Mouse (Mus musculus) intestine, embryonic 15.5 days (tissue): ENCODE data around the gene Ticam1. TPM values are rescaled to one million over a fixed set of nuclear protein-coding genes. Genes with fewer than 3 reads are reported as not detected.

Source experiments
- ATAC-seq: fragments of 200-750 bp; cut with Nextera tagmentation; 2 replicates; pipeline ENCODE4 v1.8.0; 2017; ENCODE audit warnings: moderate TSS enrichment, moderate library complexity
- H3K27ac ChIP-seq: fragments of 300-500 bp; sonication (generic); 2 replicates; pipeline ENCODE4 v1.5.1; 2015; ENCODE audit warnings: mild to moderate bottlenecking, inconsistent platforms
- H3K27me3 ChIP-seq: fragments of 300-500 bp; sonication (generic); replicated peaks from 2 replicates; pipeline ENCODE4 v1.6.1; 2015; ENCODE audit warnings: inconsistent platforms
- H3K36me3 ChIP-seq: fragments of 300-500 bp; sonication (generic); 2 replicates; pipeline ENCODE4 v1.6.1; 2015; ENCODE audit warnings: inconsistent platforms
- H3K4me1 ChIP-seq: fragments of 300-500 bp; sonication (generic); replicated peaks from 2 replicates; pipeline ENCODE4 v1.6.1; 2015; ENCODE audit warnings: inconsistent platforms
- H3K4me2 ChIP-seq: fragments of 300-500 bp; sonication (generic); replicated peaks from 2 replicates; pipeline ENCODE4 v1.6.1; 2015; ENCODE audit warnings: mild to moderate bottlenecking, inconsistent platforms
- H3K4me3 ChIP-seq: fragments of 300-500 bp; sonication (generic); replicated peaks from 2 replicates; pipeline ENCODE4 v1.5.1; 2015; ENCODE audit warnings: inconsistent platforms
- H3K9ac ChIP-seq: fragments of 300-500 bp; sonication (generic); 2 replicates; pipeline ENCODE4 v1.6.1; 2015; ENCODE audit warnings: inconsistent platforms
- H3K9me3 ChIP-seq: fragments of 300-500 bp; sonication (generic); 2 replicates; pipeline ENCODE4 v1.6.1; 2016; ENCODE audit warnings: inconsistent platforms
- WGBS: fragments of 180-500 bp; shearing (Covaris S2); methylation state at CpG from one replicate; pipeline ENCODE4 v1.1.7; 2015; 5-methylcytosine and 5-hydroxymethylcytosine counted together
- polyA plus RNA-seq: library from polyadenylated mRNA; unstranded; fragments of >200 nt; fragmentation: Nextera tagmentation; extraction: Ambion mirVana; gene quantifications from 2 replicates; pipeline ENCODE4 v1.2.1, GENCODE M21; 2015

Gene Ticam1
- polyA plus RNA-seq, 1 experiment from 2014 or later: 11.3 TPM

- peak; percentile 16 for ATAC-seq
- Histone ChIP-seq H3K27me3 (no peaks in the 10 kb centered on the region), H3K9ac (peak overlapping the region; percentile 67; the same call in 1 of the 2 replicates), H3K4me1 (peaks cover 36% of the 10 kb centered on the region), H3K4me3 (peak overlapping the region; percentile 71; the same call in 1 of the 2 replicates), H3K27ac (peak overlapping the region; percentile 92), H3K9me3 (no peaks in the 10 kb centered on the region), H3K36me3 (peaks cover 2% of the 10 kb centered on the region; the same call in 1 of the 2 replicates), H3K4me2 (peak overlapping the region; percentile 95)
- WGBS: 23% methylated on average over 13 of the region's 13 CpGs
Observed at GRCm38 (mm10) chr17:56302363-56302996, 25.9 kb upstream of the Ticam1 start.

GRCm38 (mm10) chr17:56300186-56300585 lies 23.6 kb upstream of the Ticam1 start, which contains the start of gene Arrdc5:
TSS of gene Arrdc5 (minus strand) at chr17:56300286.
- H3K4me3 ChIP-seq: no peak within 1 kb of the TSS
- no peaks in the 10 kb centered on the region for H3K36me3 ChIP-seq
- no peak for ATAC-seq
- H3K4me1 ChIP-seq: peaks cover 15% of the 10 kb centered on the region
- H3K9me3 ChIP-seq: no peaks in the 10 kb centered on the region
- H3K27me3 ChIP-seq: no peaks in the 10 kb centered on the region
- no peak within 1 kb of the TSS for H3K4me2 ChIP-seq
- no peak within 1 kb of the TSS for H3K27ac ChIP-seq
- no peak within 1 kb of the TSS for H3K9ac ChIP-seq
- WGBS: 92% methylated on average over 9 of the region's 9 CpGs

GRCm38 (mm10) chr17:56298238-56298637 lies 21.7 kb upstream of the Ticam1 start:
- H3K27ac ChIP-seq: no peak overlapping the region
- no peaks in the 10 kb centered on the region for H3K27me3 ChIP-seq
- H3K4me2 ChIP-seq: no peak overlapping the region
- no peaks in the 10 kb centered on the region for H3K9me3 ChIP-seq
- no peak overlapping the region for H3K9ac ChIP-seq
- no peak for ATAC-seq
- WGBS: 91% methylated on average over 1 of the region's 1 CpGs
- H3K4me1 ChIP-seq: peaks cover 9% of the 10 kb centered on the region
- no peak overlapping the region for H3K4me3 ChIP-seq
- no peaks in the 10 kb centered on the region for H3K36me3 ChIP-seq

GRCm38 (mm10) chr17:56296201-56296600 lies 19.6 kb upstream of the Ticam1 start:
- WGBS: 44% methylated on average over 1 of the region's 1 CpGs
- Histone ChIP-seq H3K4me3 (no peak overlapping the region), H3K9me3 (no peaks in the 10 kb centered on the region), H3K27me3 (no peaks in the 10 kb centered on the region), H3K4me1 (peaks cover 4% of the 10 kb centered on the region), H3K36me3 (no peaks in the 10 kb centered on the region), H3K4me2 (no peak overlapping the region), H3K27ac (no peak overlapping the region), H3K9ac (no peak overlapping the region)
- ATAC-seq: no peak

- H3K9me3 ChIP-seq: no peaks in the 10 kb centered on the region
Observed at GRCm38 (mm10) chr17:56294241-56294640, 17.7 kb upstream of the Ticam1 start.

GRCm38 (mm10) chr17:56293291-56293690 lies 16.7 kb upstream of the Ticam1 start:
- Histone ChIP-seq H3K4me3 (no peak overlapping the region), H3K27ac (no peak overlapping the region), H3K36me3 (no peaks in the 10 kb centered on the region), H3K27me3 (no peaks in the 10 kb centered on the region), H3K4me1 (peaks cover 22% of the 10 kb centered on the region), H3K9ac (no peak overlapping the region), H3K9me3 (no peaks in the 10 kb centered on the region), H3K4me2 (no peak overlapping the region)
- ATAC-seq: no peak
- WGBS: 77% methylated on average over 1 of the region's 1 CpGs

More at GRCm38 (mm10) chr17:56294241-56294640, 17.7 kb upstream of the Ticam1 start:
- Histone ChIP-seq H3K27ac (no peak overlapping the region), H3K27me3 (no peaks in the 10 kb centered on the region), H3K4me2 (no peak overlapping the region), H3K4me3 (no peak overlapping the region), H3K9ac (no peak overlapping the region), H3K4me1 (peaks cover 12% of the 10 kb centered on the region), H3K36me3 (no peaks in the 10 kb centered on the region)
- WGBS: 89% methylated on average over 19 of the region's 19 CpGs
- no peak for ATAC-seq

GRCm38 (mm10) chr17:56292531-56293222 lies 16.1 kb upstream of the Ticam1 start, which contains the start of gene Plin3:
TSS of gene Plin3 (minus strand) at chr17:56292873.
- Histone ChIP-seq H3K27me3 (no peaks in the 10 kb centered on the region), H3K4me2 (no peak within 1 kb of the TSS), H3K36me3 (no peaks in the 10 kb centered on the region), H3K4me1 (peaks cover 28% of the 10 kb centered on the region), H3K9me3 (no peaks in the 10 kb centered on the region), H3K4me3 (no peak within 1 kb of the TSS), H3K27ac (peak within 1 kb of the TSS; percentile 95; the same call in 1 of the 2 replicates), H3K9ac (no peak within 1 kb of the TSS)
- 93% methylated on average over 4 of the region's 4 CpGs for WGBS
- ATAC-seq: no peak

GRCm38 (mm10) chr17:56291826-56292475 lies 15.4 kb upstream of the Ticam1 start:
- H3K4me1 ChIP-seq: peaks cover 33% of the 10 kb centered on the region
- H3K9ac ChIP-seq: no peak overlapping the region
- WGBS: 82% methylated on average over 7 of the region's 7 CpGs
- no peak for ATAC-seq
- H3K27ac ChIP-seq: peak overlapping the region; percentile 95; the same call in 1 of the 2 replicates
- no peak overlapping the region for H3K4me2 ChIP-seq
- no peaks in the 10 kb centered on the region for H3K27me3 ChIP-seq
- peaks cover 1% of the 10 kb centered on the region; the same call in 1 of the 2 replicates for H3K36me3 ChIP-seq
- H3K9me3 ChIP-seq: no peaks in the 10 kb centered on the region
- no peak overlapping the region for H3K4me3 ChIP-seq

- Histone ChIP-seq H3K36me3 (peaks cover 8% of the 10 kb centered on the region), H3K4me1 (peaks cover 37% of the 10 kb centered on the region), H3K4me3 (peak overlapping the region; percentile 51), H3K4me2 (peak overlapping the region; percentile 79), H3K9ac (peak overlapping the region; percentile 35; the same call in 1 of the 2 replicates), H3K9me3 (no peaks in the 10 kb centered on the region), H3K27me3 (no peaks in the 10 kb centered on the region), H3K27ac (peak overlapping the region; percentile 95)
- WGBS: under 1% methylated on average over 16 of the region's 16 CpGs
- peak; percentile 84 for ATAC-seq
Observed at GRCm38 (mm10) chr17:56291171-56291511, 14.6 kb upstream of the Ticam1 start.

GRCm38 (mm10) chr17:56290388-56291170 lies 14.0 kb upstream of the Ticam1 start:
- H3K4me1 ChIP-seq: peaks cover 37% of the 10 kb centered on the region
- 2% methylated on average over 17 of the region's 17 CpGs for WGBS
- ATAC-seq: peak; percentile 89

GRCm38 (mm10) chr17:56289371-56290331 lies 13.1 kb upstream of the Ticam1 start:
- Histone ChIP-seq H3K27ac (peak overlapping the region; percentile 95), H3K4me1 (peaks cover 37% of the 10 kb centered on the region), H3K4me3 (peak overlapping the region; percentile 51), H3K4me2 (peak overlapping the region; percentile 79), H3K9me3 (no peaks in the 10 kb centered on the region), H3K27me3 (no peaks in the 10 kb centered on the region), H3K9ac (peak overlapping the region; percentile 62), H3K36me3 (peaks cover 22% of the 10 kb centered on the region)
- peak; percentile 20 for ATAC-seq
- WGBS: 4% methylated on average over 23 of the region's 23 CpGs

More at GRCm38 (mm10) chr17:56290388-56291170, 14.0 kb upstream of the Ticam1 start:
- peak overlapping the region; percentile 79 for H3K4me2 ChIP-seq
- peak overlapping the region; percentile 51 for H3K4me3 ChIP-seq
- H3K27me3 ChIP-seq: no peaks in the 10 kb centered on the region
- H3K9ac ChIP-seq: peak overlapping the region; percentile 62
- H3K9me3 ChIP-seq: no peaks in the 10 kb centered on the region
- H3K36me3 ChIP-seq: peaks cover 13% of the 10 kb centered on the region
- H3K27ac ChIP-seq: peak overlapping the region; percentile 95
